Mouse (Mus musculus) cerebellum, postnatal 25 days (tissue): Measurements from ENCODE around the gene Lep.
A peak's percentile ranks its signal among the peaks of the same experiment; 100 is the strongest.

Experiments
- DNase-seq, 2 experiments: peaks; one replicate each; pipeline ENCODE4 v3.0.0; 2021; ENCODE audit warnings: mixed read lengths in 2 of 2

Lep gene

DNA sequence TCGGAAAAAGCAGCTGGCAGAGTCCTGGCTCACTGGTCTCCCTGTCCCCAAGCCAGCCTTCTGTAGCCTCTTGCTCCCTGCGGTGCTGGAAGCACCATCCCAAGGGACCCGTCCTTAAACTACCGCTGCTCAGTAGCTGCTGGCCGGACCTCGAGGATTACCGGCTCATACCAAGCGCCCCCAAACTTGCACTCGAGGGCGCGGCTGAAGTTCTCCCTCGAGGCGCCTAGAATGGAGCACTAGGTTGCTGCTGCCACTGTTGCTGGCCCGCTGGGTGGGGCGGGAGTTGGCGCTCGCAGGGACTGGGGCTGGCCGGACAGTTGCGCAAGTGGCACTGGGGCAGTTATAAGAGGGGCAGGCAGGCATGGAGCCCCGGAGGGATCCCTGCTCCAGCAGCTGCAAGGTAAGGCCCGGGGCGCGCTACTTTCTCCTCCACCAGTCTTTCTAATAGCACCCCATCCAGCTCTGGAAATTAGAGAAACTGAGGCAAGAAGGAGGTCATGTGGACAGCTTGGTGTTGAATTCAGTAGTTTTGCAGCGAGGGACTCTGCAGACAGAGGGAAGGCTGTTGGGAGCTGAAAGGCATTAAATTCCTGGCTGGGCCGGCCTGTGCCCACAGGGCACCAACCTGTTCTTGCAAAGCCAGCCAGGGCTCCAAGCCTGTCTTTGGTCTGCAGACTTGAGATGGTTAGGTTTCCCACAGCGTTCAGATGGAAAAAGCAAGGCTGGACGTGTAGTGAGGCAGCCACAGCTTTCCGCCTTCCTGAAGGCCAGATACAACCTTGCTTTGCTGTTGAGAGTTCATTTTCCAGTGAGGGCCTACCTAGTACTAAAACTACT lies at the start of gene Lep:
Gene Lep, plus strand, starts transcription at position 375 of the 840 bp plus-strand sequence.
- peak; percentile 65 to 74 for DNase-seq

DNA sequence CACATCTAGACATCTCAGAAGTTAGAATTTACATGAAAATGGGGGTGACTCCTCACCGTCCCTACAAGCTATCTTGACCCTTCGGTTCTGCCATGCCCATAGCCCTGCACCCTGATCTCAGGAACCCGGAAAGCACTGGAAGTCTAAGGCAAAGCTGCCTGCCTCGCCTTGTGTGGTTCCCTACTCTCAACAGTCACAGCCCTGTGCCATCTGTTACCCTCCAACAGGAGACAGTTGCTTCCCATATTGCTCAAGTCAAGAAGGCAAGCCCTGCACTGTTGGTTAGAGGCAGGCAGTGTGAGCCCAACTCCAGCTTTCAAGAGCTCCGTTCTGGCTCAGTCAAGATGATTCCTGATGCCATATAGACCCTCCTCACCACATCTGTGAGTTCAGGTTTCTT lies 48.4 kb upstream of the Lep start:
- peak; percentile 62 to 72 for DNase-seq

DNA sequence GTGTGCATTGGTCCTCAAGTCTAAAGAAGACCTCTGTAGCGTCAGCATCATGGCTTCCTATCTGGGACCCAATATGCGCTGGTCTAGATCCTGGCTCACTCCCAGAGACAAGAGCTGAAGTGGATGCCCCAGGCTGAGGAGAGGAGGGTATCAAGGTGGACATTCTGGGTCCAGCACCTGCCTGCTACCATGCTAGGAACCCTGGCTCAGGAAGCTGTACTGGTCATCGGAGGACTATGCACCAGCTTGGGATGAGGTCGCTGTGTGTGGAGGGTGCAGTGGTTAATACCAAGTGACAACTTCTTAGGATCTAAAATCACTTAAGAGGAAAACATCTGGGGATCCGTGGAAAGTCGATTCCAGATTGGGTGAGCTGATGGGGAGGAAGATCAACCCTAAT lies 46.8 kb upstream of the Lep start:
- no peak for DNase-seq

DNA sequence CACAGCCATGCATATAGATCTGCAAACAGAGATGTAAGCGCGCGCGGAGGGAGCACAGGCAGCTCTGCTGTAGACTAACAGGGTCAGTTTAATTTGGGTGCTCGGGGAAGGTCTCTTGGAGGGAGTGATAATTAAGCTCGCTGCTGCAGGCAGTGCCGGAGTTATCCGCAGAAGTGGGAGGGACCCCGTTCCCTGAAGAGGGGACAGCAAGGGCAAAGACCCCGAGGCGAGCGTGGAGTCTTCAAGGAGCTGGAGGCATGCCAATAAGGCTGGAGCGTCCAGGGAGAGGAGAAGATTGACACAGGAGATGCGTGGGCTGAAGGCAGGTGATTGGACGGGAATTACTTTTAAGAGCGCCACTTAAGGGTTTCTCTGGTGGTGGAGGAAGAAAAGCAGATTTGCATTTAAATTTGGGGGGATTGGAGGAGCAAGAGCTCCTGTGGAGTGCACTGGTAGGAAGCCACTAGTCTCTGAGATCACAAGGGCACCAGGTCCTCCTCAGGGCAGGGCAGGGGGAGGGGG lies 43.1 kb upstream of the Lep start:
- DNase-seq: peak; percentile 52 to 53

DNA sequence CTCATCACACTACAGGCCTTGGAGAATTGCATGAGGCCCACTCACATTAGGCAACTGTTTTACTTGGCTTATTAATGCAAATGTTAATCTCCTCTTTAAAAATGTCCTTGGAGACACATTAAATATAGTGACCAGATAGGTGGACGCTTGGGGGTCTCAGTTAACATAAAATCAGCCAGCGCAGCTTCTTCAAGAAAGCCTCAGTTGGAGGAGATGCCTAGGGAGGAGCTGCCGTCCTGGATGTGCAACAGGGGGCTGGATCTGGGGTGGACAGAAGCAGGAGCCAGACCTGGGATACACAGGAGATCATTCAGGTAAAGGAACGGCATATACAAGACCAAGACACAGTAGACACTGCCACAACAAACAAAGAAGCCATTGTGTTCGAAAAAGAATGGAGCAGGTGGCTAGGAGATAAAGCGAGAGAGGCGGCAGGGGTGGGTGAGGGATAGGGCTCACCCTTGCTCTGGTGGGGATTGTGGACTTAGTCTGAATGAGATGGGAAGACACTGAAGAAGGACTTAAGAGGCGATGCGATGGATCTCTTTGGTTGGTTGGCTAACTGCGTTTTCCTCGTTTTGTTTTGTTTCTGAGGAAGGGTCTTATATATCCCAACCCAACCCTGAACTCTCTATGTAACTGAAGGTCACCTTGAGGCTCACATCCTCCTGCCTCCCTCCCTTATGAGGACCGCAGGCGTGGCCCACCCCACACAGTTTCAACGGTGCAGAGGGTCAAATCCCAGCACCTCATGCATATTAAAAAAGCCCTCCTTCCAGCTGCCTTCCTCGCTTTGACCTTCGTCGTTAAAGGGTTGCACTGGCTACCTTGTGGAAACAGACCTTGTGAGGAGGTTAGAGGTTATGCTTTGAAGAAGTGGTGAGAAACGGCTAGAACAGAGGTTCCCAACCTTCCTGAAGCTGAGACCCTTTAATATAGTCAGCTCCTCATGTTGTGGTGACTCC lies 40.0 kb upstream of the Lep start:
- no peak for DNase-seq

DNA sequence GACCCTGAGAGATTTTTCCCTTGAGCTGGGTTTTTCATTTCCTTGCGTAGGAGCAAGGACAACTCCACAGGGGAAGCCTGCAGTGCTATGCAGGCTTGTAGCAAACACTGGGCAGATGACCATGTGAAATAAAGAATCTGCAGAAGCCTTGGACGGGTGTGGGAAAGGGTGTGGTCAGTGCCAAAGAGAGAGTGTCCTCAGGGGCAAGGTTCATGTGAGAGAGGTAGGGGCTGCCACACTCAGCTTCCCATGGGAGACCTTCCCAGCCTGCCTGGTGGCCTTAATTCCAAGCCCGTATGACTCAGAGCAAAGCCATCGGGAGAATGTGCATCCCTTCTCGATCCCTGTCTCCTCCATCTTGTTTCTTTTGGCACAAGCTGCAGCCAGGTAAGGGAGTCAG lies 39.1 kb upstream of the Lep start:
- peak in 1 of 2 experiments; percentile 25 for DNase-seq

DNA sequence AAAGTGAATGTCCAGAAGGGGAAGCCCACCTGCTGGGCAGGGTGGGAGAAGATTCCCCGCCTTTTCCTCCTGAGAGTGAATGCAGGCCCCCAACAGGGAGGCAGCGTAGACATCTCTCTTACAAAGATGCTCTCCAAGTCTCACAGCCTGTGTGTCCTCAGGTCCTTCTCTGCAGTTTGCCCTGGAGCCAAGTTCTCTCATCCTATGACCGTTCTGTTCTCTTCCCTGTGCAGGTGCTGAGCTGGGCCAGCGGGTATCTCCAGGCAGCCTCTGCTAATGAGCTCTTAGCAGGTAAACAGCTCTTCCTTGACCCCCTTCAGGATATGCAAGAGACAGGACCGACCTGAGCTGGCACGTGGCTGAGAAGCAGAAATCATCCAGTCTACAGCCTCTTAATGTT lies 38.5 kb upstream of the Lep start:
- DNase-seq: peak in 1 of 2 experiments; percentile 38

DNA sequence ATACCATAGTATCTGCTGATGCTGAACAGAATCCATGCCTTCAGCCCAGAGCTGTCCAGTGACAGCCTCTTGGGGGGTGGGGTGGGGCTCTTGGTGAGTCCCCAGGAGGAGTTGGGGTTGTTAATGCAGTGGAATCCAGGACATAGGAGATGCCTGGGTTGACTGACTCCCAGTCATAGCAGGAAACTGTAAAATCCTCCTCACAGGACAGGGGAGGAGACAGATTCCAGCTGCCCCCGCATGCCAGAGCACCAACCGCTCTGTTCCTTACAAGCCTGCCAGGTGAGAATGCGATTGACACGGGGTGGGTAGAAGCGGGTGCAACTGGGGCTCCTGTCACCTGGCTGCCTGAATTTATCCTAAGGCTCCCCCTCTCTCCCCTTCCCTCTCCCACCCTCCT lies 37.9 kb upstream of the Lep start:
- DNase-seq: no peak

DNA sequence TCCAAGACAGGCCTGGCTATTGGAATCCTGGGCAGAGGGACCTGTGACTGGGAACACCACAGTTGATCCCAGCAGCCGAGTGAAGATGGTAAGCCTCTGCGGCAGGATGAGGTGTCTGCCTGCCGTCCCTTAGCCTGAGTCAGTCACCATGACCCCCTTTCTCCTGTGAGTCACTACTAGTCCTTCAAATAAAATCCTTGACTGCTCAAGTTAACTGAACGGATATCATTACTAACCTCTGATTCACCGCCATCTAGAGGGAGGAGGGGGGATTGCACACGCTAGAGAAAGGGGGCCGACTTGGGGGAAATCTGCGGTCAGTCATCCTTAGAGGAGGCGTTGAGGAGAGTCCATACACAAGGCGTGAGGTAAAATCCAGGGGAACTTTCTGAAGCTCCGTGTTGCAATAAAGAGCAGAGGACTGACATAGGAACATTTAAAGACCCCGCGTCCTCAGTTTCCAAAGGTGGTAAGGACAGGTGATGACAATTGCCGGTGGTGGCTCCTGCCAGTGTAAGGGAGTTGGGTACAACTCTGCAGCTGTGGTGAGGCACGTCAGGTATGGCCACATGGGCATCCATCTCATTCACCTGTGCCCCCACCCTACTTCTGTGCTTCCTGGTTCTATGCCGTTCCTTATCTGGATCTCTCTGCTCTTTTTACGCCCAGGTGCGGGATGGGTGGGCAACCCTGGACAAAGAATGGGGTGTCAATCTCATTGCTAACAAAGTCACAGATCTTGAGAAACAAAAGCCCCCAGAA lies 36.6 kb upstream of the Lep start:
- peak; percentile 70 to 79 for DNase-seq

DNA sequence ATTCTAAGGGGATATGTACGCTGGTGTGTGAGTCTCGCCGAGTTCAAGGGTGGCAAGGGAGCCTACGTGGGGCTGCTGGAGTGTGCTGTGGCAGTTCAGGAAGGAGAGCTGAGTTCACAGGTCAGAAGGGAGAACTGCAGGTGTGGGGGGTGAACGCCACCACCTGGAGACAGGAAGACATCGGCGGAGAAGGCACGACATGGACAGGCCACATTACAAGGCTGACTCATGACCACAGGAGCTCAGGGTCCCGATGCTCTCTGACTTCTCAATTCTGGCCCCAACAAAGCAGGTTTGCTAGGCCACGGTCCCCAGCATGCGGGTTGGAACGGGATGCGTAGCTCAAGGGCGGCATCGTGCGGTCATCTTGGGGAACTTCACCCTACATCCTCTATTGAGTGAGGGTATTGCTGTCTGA lies 36.0 kb upstream of the Lep start:
- peak; percentile 85 to 88 for DNase-seq

DNA sequence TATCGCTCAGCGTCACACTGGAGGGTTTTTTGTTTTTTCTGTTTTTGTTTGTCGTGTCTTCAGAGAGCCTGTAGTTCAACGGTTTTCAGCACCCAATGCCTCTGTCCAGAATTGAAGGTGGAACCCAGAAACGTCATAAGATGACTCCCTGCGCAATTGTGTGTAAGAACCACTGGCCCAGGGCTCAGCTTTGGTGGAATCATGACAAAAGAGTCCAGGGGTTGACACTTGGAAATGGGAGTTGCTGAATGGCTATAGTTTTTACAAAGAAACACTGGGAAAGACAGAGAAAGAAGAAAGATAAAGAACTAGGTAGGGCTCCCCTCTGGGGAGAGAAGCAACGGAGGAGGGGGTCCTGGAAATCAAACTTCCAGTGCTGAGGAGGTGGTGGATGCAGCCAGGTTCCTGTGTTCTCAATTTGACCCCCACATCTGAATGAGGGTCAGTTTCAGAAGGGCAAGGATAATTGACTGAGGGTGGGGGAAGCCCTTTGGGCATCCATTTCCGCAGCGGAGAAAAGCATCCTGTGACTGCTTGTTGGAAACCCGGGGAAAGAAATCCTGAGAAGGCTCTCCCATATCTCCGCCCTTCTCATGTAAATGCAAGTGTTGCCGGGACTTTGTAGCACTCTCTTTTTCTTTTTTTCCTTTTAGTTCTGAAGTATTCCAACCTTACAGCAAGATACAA lies 34.1 kb upstream of the Lep start:
- DNase-seq: no peak

DNA sequence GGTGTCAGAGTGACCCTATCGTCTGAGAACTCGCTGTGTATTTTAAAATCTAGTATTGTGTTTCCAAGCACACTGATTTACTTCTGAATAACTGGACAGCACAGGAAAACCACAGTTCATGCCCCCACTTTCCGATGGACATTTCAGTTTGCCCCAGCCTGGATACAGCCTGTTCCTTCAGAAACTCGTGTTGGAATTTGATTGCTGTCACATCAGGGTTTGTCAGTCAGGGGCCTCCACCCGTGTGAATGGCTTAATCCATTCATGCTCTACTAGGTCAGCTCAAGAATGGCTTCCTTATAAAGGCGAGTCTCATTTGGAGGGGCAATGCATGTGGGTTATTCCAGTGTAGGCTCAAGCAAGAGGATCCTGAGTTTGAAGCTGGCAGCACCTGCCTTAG lies 33.3 kb upstream of the Lep start:
- DNase-seq: no peak

DNA sequence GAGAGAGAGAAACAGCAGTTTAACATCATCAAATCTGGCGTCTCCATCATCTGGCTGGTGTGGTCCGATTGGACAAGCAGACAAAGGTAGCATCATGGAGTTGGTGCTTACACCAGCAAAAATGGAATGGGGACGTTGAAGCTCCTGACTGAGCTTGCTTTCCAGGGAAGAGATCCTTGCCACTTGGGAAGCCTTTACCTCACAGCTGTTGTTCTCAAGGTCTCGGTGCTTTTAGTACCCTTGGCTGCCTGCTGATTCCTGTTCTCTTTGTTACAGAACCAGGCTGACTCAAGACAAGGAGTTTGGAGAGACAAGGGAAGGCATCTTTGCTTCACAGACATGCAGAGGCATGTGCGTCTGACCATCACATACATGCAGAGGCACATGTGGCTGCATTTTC lies 31.9 kb upstream of the Lep start:
- no peak for DNase-seq

DNA sequence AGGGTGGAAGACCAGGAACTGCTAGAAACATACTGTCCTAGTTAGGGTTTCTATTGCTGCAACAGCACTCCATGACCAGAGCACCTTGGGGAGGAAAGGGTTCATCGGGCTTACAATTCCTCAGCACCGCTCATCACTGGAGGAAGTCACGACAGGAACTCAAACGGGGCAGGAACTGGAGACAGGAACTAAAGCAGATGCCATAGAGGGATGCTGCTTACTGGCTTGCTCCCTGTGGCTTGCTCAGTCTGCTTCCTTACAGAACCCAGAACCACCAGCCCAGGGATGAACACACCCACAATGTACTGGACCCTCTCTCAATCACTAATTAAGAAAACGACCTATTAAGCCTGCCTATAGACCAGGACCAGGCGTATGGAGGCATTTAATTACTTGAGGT lies 30.5 kb upstream of the Lep start:
- no peak for DNase-seq

DNA sequence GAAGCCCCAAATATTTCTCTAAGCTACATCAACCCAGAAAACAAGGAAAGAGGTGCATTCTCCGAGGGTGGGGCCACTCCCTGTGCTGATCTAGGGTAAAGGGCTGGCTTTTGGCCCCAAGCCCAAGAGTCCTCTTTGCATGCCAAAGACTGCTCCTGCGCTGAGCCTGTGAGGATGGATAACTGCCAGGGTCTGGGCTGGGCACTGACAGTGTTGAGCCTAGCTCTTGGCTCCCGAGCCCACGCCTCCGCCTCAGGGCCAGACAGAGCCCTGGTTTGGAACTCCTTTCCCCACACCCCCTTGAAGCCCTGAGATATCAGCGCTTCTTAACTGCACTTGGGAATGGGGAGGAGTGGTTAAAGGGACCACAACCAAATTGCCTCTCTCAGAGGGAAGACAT lies 28.8 kb upstream of the Lep start:
- peak; percentile 89 to 95 for DNase-seq

DNA sequence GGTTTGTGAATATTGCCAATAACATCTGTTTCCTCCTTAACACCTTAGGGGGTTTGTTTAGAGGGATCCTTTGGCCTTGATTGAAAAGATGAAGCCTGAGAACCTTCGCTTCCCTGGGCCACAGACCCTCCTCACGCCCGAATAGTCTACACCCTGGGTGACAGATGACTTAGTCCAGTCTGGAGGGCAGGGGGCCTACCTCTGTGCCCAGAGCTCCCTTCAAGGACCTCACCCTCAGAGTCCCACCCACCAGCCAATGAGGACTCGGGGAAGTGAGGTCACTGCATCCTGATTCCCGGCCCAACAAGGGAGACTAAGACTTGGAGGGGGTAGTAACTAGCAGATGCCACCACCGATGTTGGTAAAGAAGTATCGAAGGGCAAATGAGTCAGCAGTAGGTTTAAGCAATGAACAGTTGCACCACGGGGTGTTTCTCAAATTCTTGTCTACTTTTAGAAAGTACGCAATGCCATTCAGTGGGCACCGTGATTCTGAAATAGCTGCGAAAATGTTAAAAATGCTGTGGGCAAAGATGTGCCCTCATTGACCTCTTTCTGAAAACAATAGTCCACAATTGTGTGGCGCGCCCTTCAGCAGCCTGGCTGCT lies 28.2 kb upstream of the Lep start:
- peak in 1 of 2 experiments; percentile 12 for DNase-seq

DNA sequence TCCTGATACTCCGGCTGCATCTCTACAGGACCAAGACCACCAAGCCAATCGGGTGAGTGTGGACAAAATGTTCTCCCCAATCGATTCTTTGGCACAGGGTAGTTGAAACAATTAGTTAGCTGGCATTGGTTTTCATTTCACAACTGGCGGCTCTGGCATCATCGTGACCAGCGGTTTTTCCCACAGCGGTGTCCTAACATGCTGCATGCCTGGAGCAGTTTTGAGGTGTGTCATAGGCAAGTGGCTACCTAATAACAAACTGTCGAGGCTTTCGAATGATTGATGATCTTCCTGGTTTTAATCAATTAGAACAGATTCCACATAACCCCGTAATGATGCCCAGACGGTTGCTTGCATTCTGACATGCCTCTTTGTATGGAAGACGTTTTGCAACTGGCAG lies 27.6 kb upstream of the Lep start:
- peak in 1 of 2 experiments; percentile 2 for DNase-seq

DNA sequence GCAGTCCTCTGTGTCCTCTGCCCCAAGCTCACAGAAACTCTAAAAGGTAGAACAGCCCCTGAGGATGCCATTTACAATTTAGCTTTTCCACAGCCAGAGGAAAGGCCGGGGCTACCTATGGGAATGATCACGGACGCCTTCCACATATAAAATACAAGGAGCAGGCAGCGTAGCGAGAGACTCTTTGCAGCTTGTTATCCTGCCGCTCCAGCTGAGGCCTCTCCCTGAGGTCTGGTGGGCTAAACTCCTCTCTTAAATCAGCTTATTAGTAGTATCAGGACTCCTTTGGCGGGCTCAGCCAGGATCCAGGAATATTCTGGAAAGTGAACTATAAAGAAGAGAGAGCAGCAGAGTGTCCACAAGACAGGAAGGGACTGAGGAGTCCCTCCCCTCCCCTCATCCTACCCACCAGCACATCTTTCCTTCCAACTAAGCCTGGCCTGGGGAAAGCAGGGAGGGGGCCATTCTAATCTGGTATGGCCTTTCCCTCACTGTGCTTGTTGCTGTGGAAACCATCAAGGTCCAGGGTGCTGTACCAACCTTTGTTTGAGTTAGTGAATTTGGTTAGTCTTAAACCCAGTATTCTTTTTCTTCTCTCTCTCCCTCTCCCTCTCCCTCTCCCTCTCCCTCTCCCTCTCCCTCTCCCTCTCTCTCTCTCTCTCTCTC lies 25.9 kb upstream of the Lep start:
- DNase-seq: no peak

DNA sequence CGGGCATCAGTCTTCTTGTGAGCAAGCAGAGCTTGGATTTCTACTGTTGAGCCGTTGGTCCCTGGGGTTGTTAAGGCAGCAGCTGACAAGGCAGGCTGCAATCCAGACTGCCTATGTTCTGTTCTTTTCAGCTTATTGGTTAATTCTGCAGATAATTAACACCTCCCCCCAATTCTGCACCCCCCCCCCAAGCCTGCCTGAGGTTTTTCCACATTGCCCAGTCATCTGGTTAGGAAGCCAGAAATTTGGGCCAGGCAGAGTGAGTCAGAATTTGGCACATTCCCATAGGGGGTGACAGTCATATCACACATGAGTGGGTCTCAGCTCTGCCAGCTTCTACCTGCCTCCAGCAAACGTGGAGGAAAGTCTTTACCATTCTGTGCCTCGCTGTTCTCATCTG lies 23.3 kb upstream of the Lep start:
- DNase-seq: peak; percentile 67 to 75

DNA sequence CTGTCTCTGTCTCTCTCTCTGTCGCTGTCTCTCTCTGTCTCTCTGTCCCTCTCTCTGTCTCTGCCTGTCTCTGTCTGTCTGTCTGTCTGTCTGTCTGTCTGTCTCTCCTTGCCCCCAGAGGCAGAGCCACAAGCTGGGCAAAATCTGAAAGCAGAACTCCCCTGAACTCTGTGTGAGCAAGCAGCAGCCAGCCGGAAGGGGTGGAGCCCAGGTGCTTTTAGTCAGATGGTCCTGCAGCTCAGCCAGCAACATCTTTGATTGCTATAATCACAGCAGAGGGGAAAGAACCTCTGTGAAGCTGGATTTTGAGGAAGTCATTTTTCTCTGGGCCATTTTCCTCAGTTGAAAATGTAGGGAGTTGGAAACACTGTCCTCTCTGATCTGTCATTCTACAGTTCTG lies 19.8 kb upstream of the Lep start:
- no peak for DNase-seq

DNA sequence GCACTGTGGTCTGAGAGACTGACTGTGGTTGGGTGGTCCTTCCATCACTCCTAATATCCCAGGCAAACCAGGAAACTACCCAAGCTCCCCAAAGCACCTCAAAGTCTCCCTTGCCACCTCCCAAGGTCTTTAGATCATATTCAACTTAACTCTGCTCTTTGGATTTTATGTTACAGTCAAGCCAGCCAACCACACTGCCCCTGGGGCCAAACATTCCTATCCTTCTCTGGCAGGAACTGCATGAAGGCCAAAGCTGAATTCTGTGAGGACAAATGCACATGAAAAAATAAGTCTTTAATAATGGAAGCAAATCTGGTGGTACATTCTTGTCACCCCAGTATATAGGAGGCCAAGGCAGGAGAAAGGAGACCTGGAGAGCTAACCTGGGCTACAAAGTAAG lies 16.0 kb upstream of the Lep start:
- no peak for DNase-seq
